In genomic region chr3:55521776-55522175, GRCm38 (mm10) we compare ENCODE assay signal across 14 mouse cellular contexts. TPM values are rescaled to one million over a fixed set of nuclear protein-coding genes. Genes with fewer than 3 reads are reported as not detected.
DNase-seq lines count a peak whose midpoint lies in the region; ATAC-seq lines count a peak whose summit lies in the region.
"Had no signal": no experiment of that assay in that cellular context is flagged by ENCODE, and none has a peak within 500 bp of the region (broad histone marks: within the 10 kb centered on the region; RNA-seq: fewer than 3 reads in every experiment).

No protein-coding gene starts in this region.

- peaks cover 47% of the 10 kb centered on the region for H3K4me1 ChIP-seq in forebrain, embryonic 12.5 days
- H3K4me1 ChIP-seq in forebrain, embryonic 11.5 days (replicated peaks; ENCODE audit: control insufficient read depth, insufficient read depth, low read length) = peaks cover 5% of the 10 kb centered on the region; the same call in 1 of the 2 replicates
- peaks cover 72% of the 10 kb centered on the region for H3K4me1 ChIP-seq in neural tube, embryonic 13.5 days (replicated peaks)
- peaks cover 60% of the 10 kb centered on the region for H3K4me1 ChIP-seq in hindbrain, embryonic 14.5 days (replicated peaks; ENCODE audit: control insufficient read depth, insufficient read depth, low read length)

- no peak overlapping the region for H3K4me2 ChIP-seq in forebrain, embryonic 12.5 days
- no peak overlapping the region for H3K4me2 ChIP-seq in forebrain, embryonic 11.5 days (ENCODE audit: low read depth, low read length, severe bottlenecking)
- 0 out of 2 replicates have a peak overlapping the region, but pooled peaks have one; percentile 5 for H3K4me2 ChIP-seq in neural tube, embryonic 13.5 days
- H3K4me2 ChIP-seq in hindbrain, embryonic 14.5 days (replicated peaks) = peak overlapping the region; percentile 13
- H3K4me2 ChIP-seq: lung, embryonic 15.5 days had no signal

- H3K9me3 ChIP-seq in forebrain, embryonic 12.5 days = no peaks in the 10 kb centered on the region
- no peaks in the 10 kb centered on the region for H3K9me3 ChIP-seq in forebrain, embryonic 11.5 days (ENCODE audit: control insufficient read depth, low read length)
- no peaks in the 10 kb centered on the region for H3K9me3 ChIP-seq in neural tube, embryonic 13.5 days
- no peaks in the 10 kb centered on the region for H3K9me3 ChIP-seq in hindbrain, embryonic 14.5 days (ENCODE audit: control insufficient read depth, low read length)
- H3K9me3 ChIP-seq: lung, embryonic 15.5 days had no signal

- no peak overlapping the region for H3K9ac ChIP-seq in forebrain, embryonic 12.5 days
- H3K9ac ChIP-seq in forebrain, embryonic 11.5 days (ENCODE audit: low read length) = no peak overlapping the region
- no peak overlapping the region for H3K9ac ChIP-seq in neural tube, embryonic 13.5 days
- H3K9ac ChIP-seq in hindbrain, embryonic 14.5 days = peak overlapping the region; percentile 34; the same call in 1 of the 2 replicates
- H3K9ac ChIP-seq: lung, embryonic 15.5 days had no signal

- DNase-seq in forebrain, embryonic 11.5 days (ENCODE audit: low spot score) = no peak
- DNase-seq in neural tube, embryonic 10.5 days (ENCODE audit: extremely low spot score, low spot score) = no peak
- DNase-seq in hindbrain, embryonic 14.5 days (ENCODE audit: low spot score) = no peak
- peak; percentile 43 for DNase-seq in retina, embryonic 14.5 days (ENCODE audit: low spot score)
- DNase-seq in left cerebral cortex, adult 18-20 months (ENCODE audit: low spot score in 2 of 2) = no peak
- no peak for DNase-seq in urinary bladder, postnatal 25 days (ENCODE audit: low spot score)
- DNase-seq: adrenal gland, postnatal 25 days; heart, adult 18-20 months; kidney, postnatal 10 days; thymus, postnatal 25 days had no signal

- H3K36me3 ChIP-seq in forebrain, embryonic 12.5 days (replicated peaks) = peaks cover 6% of the 10 kb centered on the region
- no peaks in the 10 kb centered on the region for H3K36me3 ChIP-seq in forebrain, embryonic 11.5 days (ENCODE audit: control insufficient read depth, insufficient read depth, low read length)
- peaks cover 11% of the 10 kb centered on the region for H3K36me3 ChIP-seq in neural tube, embryonic 13.5 days
- H3K36me3 ChIP-seq in hindbrain, embryonic 14.5 days (replicated peaks; ENCODE audit: control insufficient read depth, insufficient read depth) = peaks cover 15% of the 10 kb centered on the region
- H3K36me3 ChIP-seq: lung, embryonic 15.5 days had no signal

- H3K27me3 ChIP-seq in forebrain, embryonic 12.5 days = no peaks in the 10 kb centered on the region; the same call in 1 of the 2 replicates
- no peaks in the 10 kb centered on the region; the same call in 1 of the 2 replicates for H3K27me3 ChIP-seq in forebrain, embryonic 11.5 days (ENCODE audit: control insufficient read depth, insufficient read depth, low read length)
- H3K27me3 ChIP-seq in neural tube, embryonic 13.5 days = no peaks in the 10 kb centered on the region
- H3K27me3 ChIP-seq in hindbrain, embryonic 14.5 days (ENCODE audit: control insufficient read depth, insufficient read depth, low read length) = no peaks in the 10 kb centered on the region
- H3K27me3 ChIP-seq: lung, embryonic 15.5 days had no signal

- ATAC-seq in forebrain, embryonic 12.5 days (ENCODE audit: low FRiP score) = peak; percentile 19; the same call in 1 of the 2 replicates
- ATAC-seq in forebrain, embryonic 11.5 days (replicated peaks; ENCODE audit: low FRiP score) = no peak
- ATAC-seq in neural tube, embryonic 13.5 days (ENCODE audit: low read depth) = no peak
- ATAC-seq in hindbrain, embryonic 14.5 days (ENCODE audit: low FRiP score) = no peak

- 71% methylated on average over 8 of the region's 8 CpGs for WGBS in forebrain, embryonic 12.5 days
- 75% methylated on average over 8 of the region's 8 CpGs for WGBS in forebrain, embryonic 11.5 days
- WGBS in neural tube, embryonic 13.5 days = 56% methylated on average over 8 of the region's 8 CpGs
- WGBS in hindbrain, embryonic 14.5 days = 46% methylated on average over 8 of the region's 8 CpGs

- H3K4me3 ChIP-seq in forebrain, embryonic 12.5 days (replicated peaks) = no peak overlapping the region
- no peak overlapping the region for H3K4me3 ChIP-seq in forebrain, embryonic 11.5 days (ENCODE audit: low read depth, low read length)
- no peak overlapping the region for H3K4me3 ChIP-seq in neural tube, embryonic 13.5 days
- H3K4me3 ChIP-seq in hindbrain, embryonic 14.5 days (replicated peaks; ENCODE audit: low read length) = no peak overlapping the region
- H3K4me3 ChIP-seq: lung, embryonic 15.5 days had no signal

- peak overlapping the region; percentile 42; the same call in 1 of the 2 replicates for H3K27ac ChIP-seq in forebrain, embryonic 12.5 days
- H3K27ac ChIP-seq in forebrain, embryonic 11.5 days (ENCODE audit: low read depth, low read length) = no peak overlapping the region
- peak overlapping the region; percentile 93 for H3K27ac ChIP-seq in neural tube, embryonic 13.5 days (replicated peaks)
- H3K27ac ChIP-seq in hindbrain, embryonic 14.5 days = peak overlapping the region; percentile 92
- H3K27ac ChIP-seq: lung, embryonic 15.5 days had no signal

RNA-seq across cellular contexts. Expression of gene Gm21954, which starts 49.8 kb away (rescaled TPM):
- polyA plus RNA-seq in forebrain, embryonic 12.5 days (2016; fragmentation: Nextera tagmentation; extraction: Ambion mirVana) = not detected in 2 replicates
- not detected in 2 replicates for polyA plus RNA-seq in forebrain, embryonic 11.5 days (2014; fragmentation: Nextera tagmentation; extraction: Ambion mirVana)
- not detected in 2 replicates for polyA plus RNA-seq in neural tube, embryonic 13.5 days (2015; fragmentation: Nextera tagmentation; extraction: Ambion mirVana)
- polyA plus RNA-seq in hindbrain, embryonic 14.5 days (2014; fragmentation: Nextera tagmentation; extraction: Ambion mirVana) = not detected in 2 replicates
- not detected for total RNA-seq in left cerebral cortex, adult 18-20 months (2021)
- total RNA-seq: adrenal gland, postnatal 25 days; heart, adult 18-20 months; left cerebral cortex, postnatal 36 days had no signal
- polyA plus RNA-seq: lung, embryonic 15.5 days had no signal

Comparison
In these comparisons a context has a peak if more than half of its experiments do, and no peak if none do; other contexts are left out.
1. H3K4me2 ChIP-seq: peak in neural tube, embryonic 13.5 days (single experiment) and hindbrain, embryonic 14.5 days (single experiment); none in forebrain, embryonic 12.5 days (single experiment) and forebrain, embryonic 11.5 days (single experiment).